Mouse (Mus musculus) c-Kit-positive CD71-positive TER-119-positive erythroid progenitor cells, embryonic 14.5 days (primary cell): ENCODE data around the gene Gja6.
A peak's percentile ranks its signal among the peaks of the same experiment; 100 is the strongest.

Experiments
- DNase-seq: peaks from one replicate; pipeline ENCODE4 v3.0.0-alpha.2; 2013; ENCODE audit warnings: low spot score

Gene Gja6

DNA sequence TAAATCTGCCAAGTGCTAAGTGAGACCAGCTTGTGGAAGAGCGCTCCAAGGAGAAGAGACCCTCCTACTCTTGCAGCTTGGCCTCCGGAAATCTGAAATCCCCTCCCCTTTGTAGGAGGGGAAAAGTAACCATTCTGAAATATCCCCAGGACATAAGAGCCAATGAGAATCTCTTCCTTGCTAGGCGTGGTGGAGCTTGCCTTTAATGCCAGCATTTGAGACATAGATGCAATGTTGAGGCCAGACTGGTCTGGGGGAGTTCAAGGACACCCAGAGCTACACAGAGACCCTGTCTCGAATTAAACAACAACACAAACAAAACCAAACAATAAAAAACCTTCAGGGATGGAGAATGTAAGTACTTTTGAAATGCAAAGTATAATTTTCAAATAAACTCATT, at the start of gene Gja6:
Gene Gja6, minus strand, starts transcription at position 101 of the 400 bp plus-strand sequence.
- no peak for DNase-seq

DNA sequence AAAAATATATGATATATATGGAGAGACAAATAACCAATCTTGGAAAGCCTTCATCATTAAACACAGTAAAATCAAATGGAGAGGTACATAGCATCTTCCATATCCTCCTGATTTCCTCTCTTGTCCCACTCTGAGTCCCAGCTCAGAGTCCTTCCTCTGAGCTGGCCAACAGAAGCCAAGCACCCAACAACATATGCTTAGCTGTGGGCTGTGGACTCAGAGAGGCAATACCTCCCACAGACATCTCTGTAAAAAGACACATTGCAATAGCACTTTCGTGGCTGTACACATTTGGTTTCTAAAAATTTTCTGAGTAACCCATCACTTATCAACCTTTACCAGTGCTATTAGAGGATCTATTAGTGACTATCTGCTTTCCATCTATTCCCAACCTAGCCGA, 42.7 kb upstream of the Gja6 start:
- no peak for DNase-seq

DNA sequence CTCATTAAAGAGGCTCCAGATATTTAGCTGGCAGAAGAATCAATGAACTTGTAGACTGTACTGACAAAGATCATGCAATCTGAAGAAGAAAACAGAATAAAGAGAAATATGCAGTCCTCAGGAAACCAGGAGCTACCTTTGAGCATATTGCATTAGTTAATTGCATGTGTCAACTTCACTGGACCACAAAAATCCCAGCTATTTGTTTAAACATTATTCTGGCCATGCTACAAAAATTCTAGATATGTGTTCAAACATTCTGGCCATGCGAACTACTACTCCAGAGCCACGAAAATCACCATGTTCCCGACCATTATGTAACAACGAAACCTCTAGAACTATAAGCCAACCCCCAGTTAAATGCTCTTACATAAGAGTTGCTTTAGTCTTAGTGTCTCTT, 37.9 kb upstream of the Gja6 start:
- DNase-seq: no peak

DNA sequence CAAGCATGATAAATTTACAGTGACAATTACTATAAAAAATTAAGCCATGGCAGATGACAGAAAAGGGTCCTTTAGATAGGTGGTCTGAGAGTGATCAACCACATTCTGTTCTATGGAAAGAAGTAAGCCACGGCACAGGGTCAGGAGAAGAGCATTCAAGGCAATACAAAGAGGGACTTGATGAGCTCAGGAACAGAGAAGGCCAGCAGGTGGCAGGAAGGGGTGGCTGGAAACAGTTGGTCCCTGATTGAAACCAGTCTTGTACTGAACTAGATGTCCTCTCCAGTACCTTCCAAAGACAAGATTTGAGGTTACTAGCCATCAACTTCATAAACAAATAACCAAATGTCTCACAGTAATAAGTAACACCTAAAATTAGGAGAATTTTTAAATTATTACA, 28.7 kb upstream of the Gja6 start:
- peak; percentile 3 for DNase-seq

DNA sequence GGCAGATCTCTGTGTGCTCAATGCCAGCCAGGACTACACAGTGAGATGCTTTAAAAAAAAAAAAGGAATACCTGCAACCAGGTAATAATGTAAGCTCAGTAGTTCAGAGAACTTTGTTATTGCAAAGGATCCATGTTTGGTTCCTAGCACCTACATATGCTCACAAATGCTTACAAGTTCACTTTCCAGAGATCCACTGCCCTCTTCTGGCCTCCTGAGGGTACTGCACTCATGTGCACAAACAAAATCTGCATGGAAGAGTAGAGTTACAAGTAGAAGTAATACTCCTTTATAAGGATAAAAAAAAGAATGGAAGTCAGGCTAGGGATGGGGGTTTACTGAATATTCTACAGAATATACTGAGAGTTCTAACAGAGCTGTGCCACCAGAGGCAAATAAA, 23.8 kb upstream of the Gja6 start:
- DNase-seq: peak; percentile 16

DNA sequence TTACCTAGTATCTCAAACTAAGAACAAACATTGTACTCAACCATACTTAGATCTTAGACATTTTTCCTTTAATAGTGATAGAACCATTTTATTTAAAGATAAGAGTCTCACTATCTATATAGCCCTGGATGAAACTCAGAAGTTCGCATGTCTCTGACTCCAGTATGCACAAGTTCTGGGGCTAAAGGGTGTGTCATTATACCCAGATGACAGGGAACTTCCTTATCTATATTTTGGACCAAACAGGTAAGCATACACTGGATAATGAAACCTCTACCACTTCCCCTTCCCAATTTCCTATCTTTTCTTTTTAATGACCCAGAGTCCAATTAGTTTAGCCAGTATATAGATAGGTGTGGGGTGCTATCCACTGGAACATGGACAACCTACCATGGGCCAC, 22.0 kb upstream of the Gja6 start:
- no peak for DNase-seq

DNA sequence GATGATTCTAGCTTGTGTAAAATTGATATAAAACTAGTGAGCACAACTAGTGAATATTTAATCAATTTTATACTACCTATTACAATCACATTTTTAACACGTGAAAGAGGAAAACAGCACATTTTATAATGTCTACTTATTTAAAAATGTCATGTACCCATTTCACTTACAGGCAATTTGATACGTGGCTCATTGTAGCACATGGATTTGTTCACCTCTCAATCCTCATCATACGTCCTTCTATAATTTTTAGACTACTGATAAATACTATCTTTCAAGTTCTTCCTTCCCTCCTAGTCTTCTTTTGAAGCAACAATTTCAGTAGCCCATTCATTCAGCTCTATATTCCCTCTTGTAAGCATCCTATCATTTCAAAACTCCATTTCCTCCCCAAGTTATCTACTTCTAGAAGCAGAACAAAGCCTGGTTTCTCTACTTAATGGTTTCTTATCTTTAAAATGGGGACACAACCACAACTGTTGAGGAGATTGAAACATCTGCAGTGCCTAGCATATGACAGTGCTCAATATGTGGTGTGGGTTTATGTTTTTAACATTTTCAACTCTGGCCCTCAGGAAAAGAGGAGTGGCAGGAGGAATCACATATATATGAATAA, 12.3 kb upstream of the Gja6 start:
- DNase-seq: no peak

DNA sequence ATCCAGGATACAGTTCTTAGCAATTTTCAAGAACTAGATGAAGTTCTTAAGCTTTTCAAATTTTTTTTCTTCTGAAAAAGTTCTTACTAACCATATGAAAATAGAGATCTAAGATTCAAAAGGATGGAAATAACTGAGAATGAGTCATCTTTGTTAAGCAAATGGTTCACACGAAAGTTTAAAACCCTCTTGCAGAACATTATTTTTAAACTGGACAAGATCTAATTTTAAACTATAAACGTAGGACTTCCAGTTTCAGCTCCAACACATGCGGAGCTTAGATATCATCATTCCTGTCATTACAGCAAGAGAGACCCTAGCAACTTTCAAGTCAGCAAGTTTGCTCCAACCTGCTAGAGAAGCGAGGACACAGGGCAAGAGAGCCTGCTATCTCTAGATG, 375 bp downstream of the Gja6 start:
- no peak for DNase-seq

DNA sequence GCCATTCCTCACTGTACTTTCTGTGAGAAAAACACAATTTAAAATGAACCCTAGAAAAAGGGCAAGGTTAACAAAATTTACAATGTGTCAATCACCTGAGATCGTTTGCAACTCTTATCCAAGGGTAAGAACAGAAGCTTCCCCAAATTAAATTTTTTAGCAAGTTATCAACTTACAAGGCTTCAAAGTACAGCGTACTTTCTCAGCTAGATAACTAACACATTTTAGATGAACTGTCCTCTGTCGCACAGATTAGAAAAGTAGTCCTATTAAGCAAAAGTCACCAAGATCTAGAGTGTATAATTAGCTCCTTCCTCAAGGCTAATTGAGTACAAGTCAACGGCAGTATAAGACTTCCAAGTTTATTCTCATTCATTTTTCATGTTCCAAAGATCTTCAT, 939 bp downstream of the Gja6 start:
- DNase-seq: no peak

DNA sequence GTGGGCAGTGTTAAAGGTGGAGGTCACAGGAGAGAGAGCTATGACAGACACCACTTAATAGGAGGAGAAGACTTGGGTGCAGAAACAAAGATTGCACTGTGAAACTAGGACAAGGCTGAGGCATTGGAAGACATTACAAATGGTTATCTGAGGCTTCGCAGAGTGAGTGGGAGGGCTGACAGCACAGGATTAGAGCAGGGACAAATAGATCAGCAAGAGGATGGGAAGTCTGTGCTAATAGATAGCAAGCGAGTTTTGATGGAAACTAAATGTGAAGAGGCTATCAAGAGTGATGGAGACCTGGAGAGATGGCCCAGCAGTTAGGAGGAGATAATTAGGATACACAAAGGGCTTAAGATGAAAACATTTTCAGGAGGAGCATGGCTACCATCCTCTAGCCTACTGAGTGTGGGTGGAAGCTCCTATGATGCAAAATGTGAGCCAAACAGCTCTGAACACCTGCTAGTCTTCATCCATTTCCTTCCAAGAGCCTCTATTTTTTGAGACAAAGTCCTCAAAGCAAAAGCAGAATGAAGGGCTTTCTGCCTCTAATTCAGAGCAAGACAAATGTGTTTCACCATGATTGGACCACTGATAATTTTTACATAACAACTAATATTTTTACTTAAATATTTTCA, 1.7 kb downstream of the Gja6 start:
- DNase-seq: peak; percentile 62

DNA sequence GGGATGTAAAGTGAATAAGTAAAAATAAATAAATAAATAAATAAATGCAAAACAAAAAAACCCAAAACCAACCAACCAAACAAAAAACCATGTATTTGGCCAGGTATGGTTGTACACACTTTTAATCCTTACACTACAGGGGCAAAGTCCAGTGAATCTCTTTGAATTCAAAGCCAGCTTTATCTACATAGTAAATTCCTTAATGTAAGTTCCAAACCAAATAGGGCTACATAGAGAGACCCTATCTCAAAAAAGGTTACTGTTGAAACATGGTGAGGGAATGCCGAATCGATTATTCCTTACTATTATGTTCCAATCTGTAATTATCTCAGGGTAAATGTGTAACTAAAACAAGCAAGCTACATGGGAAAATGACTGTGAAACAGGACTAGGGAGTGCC, 5.7 kb downstream of the Gja6 start:
- DNase-seq: no peak

DNA sequence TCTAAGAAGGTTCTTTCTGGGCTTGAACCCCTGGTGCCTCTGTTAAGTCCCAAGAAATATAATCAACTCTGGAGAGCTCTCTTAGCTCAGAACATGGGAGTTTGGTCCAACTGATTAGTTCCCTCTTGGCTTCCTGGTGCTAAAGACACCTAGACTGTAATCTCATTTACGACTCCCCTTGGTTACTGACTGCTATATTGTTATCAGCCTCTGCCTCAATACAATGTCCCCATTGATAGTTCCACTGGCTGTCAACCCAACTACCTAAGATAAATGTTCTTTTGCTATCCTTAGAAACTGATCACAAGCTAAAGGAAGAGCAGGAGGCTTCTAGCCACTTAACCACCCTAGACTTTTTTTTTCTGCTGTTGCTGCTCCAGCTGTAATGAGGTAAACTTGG, 14.8 kb downstream of the Gja6 start:
- no peak for DNase-seq

DNA sequence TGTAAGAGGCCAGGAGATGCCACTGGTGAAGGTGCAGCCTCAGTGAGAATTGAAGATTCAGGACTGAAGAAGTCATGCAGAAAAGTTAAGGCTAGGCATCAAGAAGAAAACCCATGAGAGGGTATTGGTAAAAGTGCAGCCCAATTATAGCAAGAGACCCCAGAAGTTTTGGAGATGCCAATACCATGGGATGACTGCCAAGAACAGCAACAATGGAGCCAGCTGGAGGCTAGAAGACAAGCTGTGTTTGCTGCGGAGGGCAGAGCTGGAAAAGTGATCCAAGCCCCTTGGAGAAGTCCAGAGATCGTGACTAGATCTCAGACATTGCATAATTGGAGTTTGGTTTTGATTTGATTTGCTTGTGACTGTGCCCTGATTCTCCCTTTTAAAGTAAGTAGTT, 20.6 kb downstream of the Gja6 start:
- DNase-seq: no peak

DNA sequence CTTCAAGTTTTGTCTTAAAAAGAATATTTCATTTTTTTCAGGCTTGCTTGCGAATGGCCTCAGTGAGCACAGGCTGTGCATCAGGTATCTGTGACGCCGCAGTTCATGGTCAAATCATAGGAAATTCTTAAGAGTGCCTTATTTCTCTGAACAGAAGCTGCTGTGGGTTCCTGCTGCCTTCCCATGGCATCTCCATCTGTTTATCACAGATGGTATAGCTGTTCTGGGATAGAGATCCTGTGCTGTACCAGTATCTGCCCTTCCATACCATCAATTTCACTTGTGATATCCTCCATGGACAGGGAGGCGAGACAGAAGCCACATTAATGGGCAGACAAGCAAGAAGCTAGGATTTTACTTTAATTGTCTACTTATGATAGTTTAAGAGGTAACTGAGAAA, 40.3 kb downstream of the Gja6 start:
- DNase-seq: no peak

DNA sequence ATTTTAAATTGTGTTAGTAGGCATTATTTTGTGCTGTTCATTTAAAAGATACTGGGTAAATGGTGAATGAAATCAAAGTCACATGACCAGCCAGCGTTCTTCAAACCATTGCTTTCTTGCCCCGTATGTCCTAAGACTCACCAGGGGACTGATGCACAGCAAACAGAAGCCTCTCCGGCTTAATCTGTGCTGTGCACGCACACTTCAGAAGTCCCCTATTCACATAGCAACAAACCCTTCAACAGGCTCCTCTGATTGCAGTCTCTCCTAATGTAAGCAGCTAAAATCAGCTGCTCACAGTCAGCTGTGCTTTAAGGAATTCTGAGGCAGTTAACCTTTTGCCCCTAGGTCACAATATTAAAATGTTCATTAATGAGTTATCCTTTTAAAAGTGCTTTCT, 41.8 kb downstream of the Gja6 start:
- no peak for DNase-seq

DNA sequence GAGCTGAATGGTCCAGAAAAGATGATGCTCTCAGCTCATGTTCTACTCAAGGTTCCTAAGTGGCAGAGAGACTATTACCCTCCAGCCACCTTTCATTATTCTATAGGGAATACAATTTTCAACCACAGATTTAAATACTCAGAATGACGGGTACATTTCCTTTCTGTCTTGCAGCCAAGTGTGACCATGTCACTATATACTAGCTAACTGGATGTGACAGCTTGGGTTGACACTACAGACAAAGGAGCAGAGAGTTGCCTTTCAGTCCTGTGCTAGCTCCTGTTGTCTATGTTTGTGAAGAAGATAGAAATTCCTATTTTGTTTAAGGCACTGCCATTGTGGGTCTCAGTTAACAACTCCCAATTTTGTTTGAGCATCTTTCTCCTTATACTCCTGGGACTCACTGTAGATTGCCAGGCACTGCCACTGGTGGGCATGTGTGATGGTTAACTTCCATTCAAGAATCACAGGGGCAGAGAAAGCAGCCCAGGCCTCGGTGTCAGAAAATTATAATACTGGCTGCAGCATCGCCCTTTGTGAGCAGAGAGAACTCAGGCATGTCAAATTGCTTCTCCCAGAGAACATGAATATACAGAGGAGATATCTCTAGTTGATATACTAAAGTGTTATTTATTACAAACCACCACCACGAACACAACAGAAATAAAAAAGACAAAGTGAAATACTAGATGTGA, 43.0 kb downstream of the Gja6 start:
- DNase-seq: no peak
